Mouse (Mus musculus) liver, postnatal 0 days (tissue): ENCODE results near the gene Atp1b1.
A peak's percentile ranks its signal among the peaks of the same experiment; 100 is the strongest.

Experiments used
- CTCF ChIP-seq: sonication (generic); IDR thresholded peaks from 2 replicates; pipeline ENCODE4 v1.5.1; 2016; ENCODE audit warnings: antibody characterized with exemption, low read depth
- EP300 ChIP-seq: IDR thresholded peaks from 2 replicates; pipeline ENCODE4 v1.6.1; 2016; ENCODE audit warnings: antibody characterized with exemption, low read depth, mild to moderate bottlenecking

- TF ChIP-seq CTCF (peak; percentile 60), EP300 (no peak)
Observed at GRCm38 (mm10) chr1:164455614-164456013, 2.5 kb downstream of the Atp1b1 start.
